Comparison of ENCODE assay signal across 8 mouse cellular contexts in genomic region chr7:89979432-89980130, GRCm38 (mm10). TPM values are rescaled to one million over a fixed set of nuclear protein-coding genes. Genes with fewer than 3 reads are reported as not detected.
DNase-seq lines count a peak whose midpoint lies in the region; ATAC-seq and TF ChIP-seq lines count a peak whose summit lies in the region.

No protein-coding gene starts in this region.

- H3K4me1 ChIP-seq in thymus, adult 2 months (replicated peaks; ENCODE audit: control insufficient read depth, insufficient read depth, low read length), result peaks cover 6% of the 10 kb centered on the region
- H3K4me1 ChIP-seq in hindbrain, embryonic 14.5 days (replicated peaks; ENCODE audit: control insufficient read depth, insufficient read depth, low read length), result peaks cover 13% of the 10 kb centered on the region
- peaks cover 11% of the 10 kb centered on the region for H3K4me1 ChIP-seq in midbrain, embryonic 11.5 days (ENCODE audit: control insufficient read depth, insufficient read depth, low read length)

- peak; percentile 26 for DNase-seq in adrenal gland, postnatal 14 days
- DNase-seq in adrenal gland, adult 2 months, result no peak
- peak; percentile 3 for DNase-seq in thymus, adult 2 months
- no peak for DNase-seq in thymus, postnatal 36 days
- DNase-seq in hindbrain, embryonic 14.5 days (ENCODE audit: low spot score), result no peak
- peak; percentile 96 for DNase-seq in midbrain, embryonic 11.5 days (ENCODE audit: low spot score, missing footprints)
- DNase-seq in layer of hippocampus, postnatal 10 days (ENCODE audit: low spot score in 2 of 2), result no peak

- peak overlapping the region; percentile 80 for H3K4me2 ChIP-seq in hindbrain, embryonic 14.5 days (replicated peaks)
- peak overlapping the region; percentile 62 for H3K4me2 ChIP-seq in midbrain, embryonic 11.5 days

- 4% methylated on average over 23 of the region's 23 CpGs for WGBS in thymus, adult 2 months
- WGBS in hindbrain, embryonic 14.5 days, result 5% methylated on average over 23 of the region's 23 CpGs
- 4% methylated on average over 23 of the region's 23 CpGs for WGBS in midbrain, embryonic 11.5 days

- H3K9me3 ChIP-seq in hindbrain, embryonic 14.5 days (ENCODE audit: control insufficient read depth, low read length), result no peaks in the 10 kb centered on the region
- no peaks in the 10 kb centered on the region for H3K9me3 ChIP-seq in midbrain, embryonic 11.5 days (ENCODE audit: control insufficient read depth, low read length)

- H3K27me3 ChIP-seq in thymus, adult 2 months (ENCODE audit: control insufficient read depth, insufficient read depth, low read length), result no peaks in the 10 kb centered on the region
- H3K27me3 ChIP-seq in hindbrain, embryonic 14.5 days (ENCODE audit: control insufficient read depth, insufficient read depth, low read length), result no peaks in the 10 kb centered on the region
- H3K27me3 ChIP-seq in midbrain, embryonic 11.5 days (ENCODE audit: control insufficient read depth, insufficient read depth, low read length), result no peaks in the 10 kb centered on the region

- H3K36me3 ChIP-seq in thymus, adult 2 months (ENCODE audit: control insufficient read depth, insufficient read depth, low read length), result peaks cover 15% of the 10 kb centered on the region
- H3K36me3 ChIP-seq in hindbrain, embryonic 14.5 days (replicated peaks; ENCODE audit: control insufficient read depth, insufficient read depth), result peaks cover 16% of the 10 kb centered on the region
- peaks cover 11% of the 10 kb centered on the region; the same call in 1 of the 2 replicates for H3K36me3 ChIP-seq in midbrain, embryonic 11.5 days (ENCODE audit: control insufficient read depth, insufficient read depth, low read length)

- H3K9ac ChIP-seq in hindbrain, embryonic 14.5 days, result peak overlapping the region; percentile 67
- H3K9ac ChIP-seq in midbrain, embryonic 11.5 days (ENCODE audit: low read length), result peak overlapping the region; percentile 92

- no peak for TF ChIP-seq CTCF in thymus, adult 2 months (IDR thresholded peaks at IDR 0.05; ENCODE audit: borderline replicate concordance, control insufficient read depth, extremely low read depth, insufficient read depth, low read length, poor library complexity)

- peak overlapping the region; percentile 34; the same call in 1 of the 2 replicates for H3K27ac ChIP-seq in thymus, adult 2 months (ENCODE audit: control insufficient read depth, insufficient read depth, low read length)
- H3K27ac ChIP-seq in hindbrain, embryonic 14.5 days, result peak overlapping the region; percentile 95
- H3K27ac ChIP-seq in midbrain, embryonic 11.5 days (ENCODE audit: low read depth, low read length), result no peak overlapping the region

- peak overlapping the region; percentile 67 for H3K4me3 ChIP-seq in thymus, adult 2 months (ENCODE audit: control insufficient read depth, insufficient read depth, low read length)
- H3K4me3 ChIP-seq in hindbrain, embryonic 14.5 days (replicated peaks; ENCODE audit: low read length), result peak overlapping the region; percentile 79
- peak overlapping the region; percentile 81 for H3K4me3 ChIP-seq in midbrain, embryonic 11.5 days (ENCODE audit: low read depth, low read length)

- ATAC-seq in hindbrain, embryonic 14.5 days (ENCODE audit: low FRiP score), result no peak
- ATAC-seq in midbrain, embryonic 11.5 days (ENCODE audit: low FRiP score), result peak; percentile 8
- no peak for ATAC-seq in CD4-positive, CD25-positive, alpha-beta regulatory T cell, adult 4 months

- no peak for TF ChIP-seq POLR2A in thymus, adult 2 months (IDR thresholded peaks at IDR 0.05; ENCODE audit: control insufficient read depth, extremely low read depth, insufficient read depth, low read length, poor library complexity)

RNA-seq across cellular contexts. Expression of gene Eed, which starts 1.2 kb away (rescaled TPM):
- total RNA-seq in adrenal gland, postnatal 14 days (2021), result 53.0 and 63.1 TPM in 2 replicates
- 10 to 100 TPM; 49.3 to 71.0 TPM for total RNA-seq in adrenal gland, adult 2 months (2021)
- 5.7 and 10.6 TPM in 2 replicates for polyA plus RNA-seq in adrenal gland, adult 2 months (2012; rRNA removed)
- polyA plus RNA-seq in thymus, adult 2 months (2012; rRNA removed), result 25.5 and 27.2 TPM in 2 replicates
- 27.8 and 30.9 TPM in 2 replicates for polyA plus RNA-seq in hindbrain, embryonic 14.5 days (2014; fragmentation: Nextera tagmentation; extraction: Ambion mirVana)
- 82.8 and 85.7 TPM in 2 replicates for polyA plus RNA-seq in midbrain, embryonic 11.5 days (2014; fragmentation: Nextera tagmentation; extraction: Ambion mirVana)
- 10 to 100 TPM; 27.9 to 34.0 TPM for total RNA-seq in layer of hippocampus, postnatal 10 days (2021)
- 10 to 100 TPM; 57.3 to 62.9 TPM for polyA plus RNA-seq in CD4-positive, CD25-positive, alpha-beta regulatory T cell, adult 4 months (2017; shearing (Covaris generic))

RNA-seq across cellular contexts. Expression of gene Hikeshi, which starts 38.6 kb away (rescaled TPM):
- 46.7 and 55.2 TPM in 2 replicates for total RNA-seq in adrenal gland, postnatal 14 days (2021)
- total RNA-seq in adrenal gland, adult 2 months (2021), result 10 to 100 TPM; 84.6 to 85.3 TPM
- 36.6 and 69.6 TPM in 2 replicates for polyA plus RNA-seq in adrenal gland, adult 2 months (2012; rRNA removed)
- 46.0 and 57.5 TPM in 2 replicates for polyA plus RNA-seq in thymus, adult 2 months (2012; rRNA removed)
- polyA plus RNA-seq in hindbrain, embryonic 14.5 days (2014; fragmentation: Nextera tagmentation; extraction: Ambion mirVana), result 128 and 145 TPM in 2 replicates
- polyA plus RNA-seq in midbrain, embryonic 11.5 days (2014; fragmentation: Nextera tagmentation; extraction: Ambion mirVana), result 153 and 159 TPM in 2 replicates
- 10 to 100 TPM; 85.4 to 89.8 TPM for total RNA-seq in layer of hippocampus, postnatal 10 days (2021)
- 10 to 100 TPM; 72.1 to 83.5 TPM for polyA plus RNA-seq in CD4-positive, CD25-positive, alpha-beta regulatory T cell, adult 4 months (2017; shearing (Covaris generic))

Comparison
In these comparisons a context has a peak if more than half of its experiments do, and no peak if none do; other contexts are left out.
1. DNase-seq: peak in adrenal gland, postnatal 14 days (single experiment), thymus, adult 2 months (single experiment) and midbrain, embryonic 11.5 days (single experiment); none in adrenal gland, adult 2 months (single experiment), thymus, postnatal 36 days (0 of 2), hindbrain, embryonic 14.5 days (single experiment) and layer of hippocampus, postnatal 10 days (0 of 2).
2. Peak in every context shown above with its lines, with median percentiles within 50 percentile points of each other: H3K4me3 ChIP-seq.